Mouse (Mus musculus) liver, embryonic 14.5 days (tissue): ENCODE results near the gene Car1.
"Not testable (repeated sequence)": the region's sequence is repeated elsewhere in the genome, so short reads cannot be mapped to it uniquely, and the experiment has no call there.

Experiments
- CTCF ChIP-seq: IDR thresholded peaks from 2 replicates; pipeline ENCODE4 v1.5.1; 2016; ENCODE audit warnings: antibody characterized with exemption, low read depth, control low read depth
- EP300 ChIP-seq: IDR thresholded peaks from 2 replicates; pipeline ENCODE4 v1.6.1; 2016; ENCODE audit warnings: antibody characterized with exemption, low read depth

- TF ChIP-seq EP300, CTCF: not testable (repeated sequence)
Observed at GRCm38 (mm10) chr3:14776497-14777162, 31.5 kb downstream of the Car1 start.
